Mouse (Mus musculus) cerebellum, adult 9-11 months (tissue): ENCODE measurements around the gene Nebl.
"Not testable (repeated sequence)": the region's sequence is repeated elsewhere in the genome, so short reads cannot be mapped to it uniquely, and the experiment has no call there.

Experiments used
- DNase-seq: peaks from one replicate; pipeline ENCODE4 v3.0.0; 2022

Nebl gene

GRCm38 (mm10) chr2:17390513-17391200, 340.6 kb downstream of the Nebl start:
- no peak for DNase-seq

- no peak for DNase-seq
Measured at GRCm38 (mm10) chr2:17389886-17390285, 341.4 kb downstream of the Nebl start.

GRCm38 (mm10) chr2:17389379-17389778, 341.9 kb downstream of the Nebl start:
- DNase-seq: no peak

- no peak for DNase-seq
Measured at GRCm38 (mm10) chr2:17382227-17382626, 349.0 kb downstream of the Nebl start.

- DNase-seq: no peak
Measured at GRCm38 (mm10) chr2:17375916-17376315, 355.3 kb downstream of the Nebl start.

GRCm38 (mm10) chr2:17365671-17366070, 365.6 kb downstream of the Nebl start:
- DNase-seq: no peak

- no peak for DNase-seq
Measured at GRCm38 (mm10) chr2:17364971-17365548, 366.2 kb downstream of the Nebl start.

GRCm38 (mm10) chr2:17363337-17364216, 367.7 kb downstream of the Nebl start:
- no peak for DNase-seq

- no peak for DNase-seq
Measured at GRCm38 (mm10) chr2:17362181-17362580, 369.1 kb downstream of the Nebl start.

- DNase-seq: no peak
Measured at GRCm38 (mm10) chr2:17344643-17345042, 386.6 kb downstream of the Nebl start.

GRCm38 (mm10) chr2:17335451-17335850, 395.8 kb downstream of the Nebl start:
- peak; percentile 89 for DNase-seq

- DNase-seq: no peak
Measured at GRCm38 (mm10) chr2:17326590-17326989, 404.7 kb downstream of the Nebl start.

GRCm38 (mm10) chr2:17316850-17317249, 414.4 kb downstream of the Nebl start:
- DNase-seq: no peak

- DNase-seq: no peak
Measured at GRCm38 (mm10) chr2:17301379-17301778, 429.9 kb downstream of the Nebl start.

GRCm38 (mm10) chr2:17297496-17297895, 433.8 kb downstream of the Nebl start:
- DNase-seq: no peak

- DNase-seq: not testable (repeated sequence)
Measured at GRCm38 (mm10) chr2:17295257-17295656, 436.0 kb downstream of the Nebl start.
